Mouse (Mus musculus) olfactory bulb, adult 2 months (tissue): ENCODE measurements around the gene Plppr3.

Source experiments
- CTCF ChIP-seq: fragments of 200-500 bp; IDR thresholded peaks from 2 replicates; pipeline ENCODE4 v1.5.1; 2012; ENCODE audit warnings: low read depth, mild to moderate bottlenecking, low read length, moderate library complexity; ENCODE audit not compliant: insufficient read depth
- POLR2A ChIP-seq: fragments of 200-500 bp; IDR thresholded peaks from 2 replicates; pipeline ENCODE4 v1.6.1; 2012; ENCODE audit warnings: mild to moderate bottlenecking, low read depth, low read length, moderate library complexity; ENCODE audit not compliant: insufficient read depth

GRCm38 (mm10) chr10:79917532-79918100 is 43.2 kb upstream of the Plppr3 start:
- TF ChIP-seq CTCF (no peak), POLR2A (no peak)
